In genomic region chr6:88724313-88725195, GRCm38 (mm10) we compare ENCODE assay signal across 8 mouse cellular contexts. TPM values are rescaled to one million over a fixed set of nuclear protein-coding genes. Genes with fewer than 3 reads are reported as not detected.
DNase-seq lines count a peak whose midpoint lies in the region; ATAC-seq and TF ChIP-seq lines count a peak whose summit lies in the region.

Mgll (plus strand) TSS chr6:88724412.

- peak; percentile 76 to 84 for DNase-seq in adrenal gland, adult 18-20 months (ENCODE audit: low spot score in 2 of 2)
- DNase-seq in gastrocnemius, adult 2 months = peak; percentile 85
- DNase-seq in layer of hippocampus, postnatal 25 days (ENCODE audit: extremely low spot score in 1 of 2, low spot score in 1 of 2) = peak; percentile 66 to 81
- peak; percentile 73 for DNase-seq in lung, postnatal 10 days
- DNase-seq in right cerebral cortex, adult 18-20 months = peak; percentile 80
- peak; percentile 52 for DNase-seq in urinary bladder, postnatal 14 days (ENCODE audit: low spot score)

- H3K9me3 ChIP-seq in hindbrain, embryonic 15.5 days = no peaks in the 10 kb centered on the region

- H3K4me3 ChIP-seq in gastrocnemius, adult 2 months = peak within 1 kb of the TSS; percentile 89
- peak within 1 kb of the TSS; percentile 57 for H3K4me3 ChIP-seq in hindbrain, embryonic 15.5 days

- H3K4me2 ChIP-seq in hindbrain, embryonic 15.5 days = peak within 1 kb of the TSS; percentile 97

- no peaks in the 10 kb centered on the region for H3K36me3 ChIP-seq in hindbrain, embryonic 15.5 days

- H3K4me1 ChIP-seq in hindbrain, embryonic 15.5 days (replicated peaks) = peaks cover 27% of the 10 kb centered on the region

- peak; percentile 54 for TF ChIP-seq CTCF in gastrocnemius, adult 2 months (IDR thresholded peaks at IDR 0.05)

- intact Hi-C loops in gastrocnemius, adult 2 months (cut with DNase I) = loop anchor here (2.0 to 5.0 kb wide), 3 partner anchors 34 to 162 kb away; no protein-coding TSS in a partner anchor

- peak within 1 kb of the TSS; percentile 81 for H3K9ac ChIP-seq in hindbrain, embryonic 15.5 days

- WGBS in hindbrain, embryonic 15.5 days = under 1% methylated on average over 97 of the region's 105 CpGs

- peak within 1 kb of the TSS; percentile 96 for H3K27ac ChIP-seq in gastrocnemius, adult 2 months
- peak within 1 kb of the TSS; percentile 80 for H3K27ac ChIP-seq in hindbrain, embryonic 15.5 days (replicated peaks)

- H3K27me3 ChIP-seq in hindbrain, embryonic 15.5 days = no peaks in the 10 kb centered on the region; the same call in 1 of the 2 replicates

- peak; percentile 63 for ATAC-seq in common myeloid progenitor, adult 5-6 weeks (replicated peaks; ENCODE audit: low read depth, poor library complexity, severe bottlenecking)
- ATAC-seq in hindbrain, embryonic 15.5 days (ENCODE audit: low FRiP score, low read depth) = peak; percentile 89

RNA-seq across cellular contexts. Expression of gene Mgll, which starts in this region (rescaled TPM):
- total RNA-seq in adrenal gland, adult 18-20 months (2021) = 100 to 1,000 TPM; 197 to 247 TPM
- 1.1 and 4.0 TPM in 2 replicates for total RNA-seq in common myeloid progenitor, adult 5-6 weeks (2017)
- total RNA-seq in gastrocnemius, adult 2 months (2021) = 10 to 100 TPM; 22.5 to 46.8 TPM
- polyA plus RNA-seq in hindbrain, embryonic 15.5 days (2015; fragmentation: Nextera tagmentation; extraction: Ambion mirVana) = 54.3 and 59.0 TPM in 2 replicates
- total RNA-seq in layer of hippocampus, postnatal 25 days (2021) = 100 to 1,000 TPM; 190 to 192 TPM

Comparison
In these comparisons a context has a peak if more than half of its experiments do, and no peak if none do; other contexts are left out.
1. Peak in every context shown above with its lines: DNase-seq, ATAC-seq, H3K4me3 ChIP-seq and H3K27ac ChIP-seq.